Mouse (Mus musculus): ENCODE results near the gene En2.

The En2 gene

DNA sequence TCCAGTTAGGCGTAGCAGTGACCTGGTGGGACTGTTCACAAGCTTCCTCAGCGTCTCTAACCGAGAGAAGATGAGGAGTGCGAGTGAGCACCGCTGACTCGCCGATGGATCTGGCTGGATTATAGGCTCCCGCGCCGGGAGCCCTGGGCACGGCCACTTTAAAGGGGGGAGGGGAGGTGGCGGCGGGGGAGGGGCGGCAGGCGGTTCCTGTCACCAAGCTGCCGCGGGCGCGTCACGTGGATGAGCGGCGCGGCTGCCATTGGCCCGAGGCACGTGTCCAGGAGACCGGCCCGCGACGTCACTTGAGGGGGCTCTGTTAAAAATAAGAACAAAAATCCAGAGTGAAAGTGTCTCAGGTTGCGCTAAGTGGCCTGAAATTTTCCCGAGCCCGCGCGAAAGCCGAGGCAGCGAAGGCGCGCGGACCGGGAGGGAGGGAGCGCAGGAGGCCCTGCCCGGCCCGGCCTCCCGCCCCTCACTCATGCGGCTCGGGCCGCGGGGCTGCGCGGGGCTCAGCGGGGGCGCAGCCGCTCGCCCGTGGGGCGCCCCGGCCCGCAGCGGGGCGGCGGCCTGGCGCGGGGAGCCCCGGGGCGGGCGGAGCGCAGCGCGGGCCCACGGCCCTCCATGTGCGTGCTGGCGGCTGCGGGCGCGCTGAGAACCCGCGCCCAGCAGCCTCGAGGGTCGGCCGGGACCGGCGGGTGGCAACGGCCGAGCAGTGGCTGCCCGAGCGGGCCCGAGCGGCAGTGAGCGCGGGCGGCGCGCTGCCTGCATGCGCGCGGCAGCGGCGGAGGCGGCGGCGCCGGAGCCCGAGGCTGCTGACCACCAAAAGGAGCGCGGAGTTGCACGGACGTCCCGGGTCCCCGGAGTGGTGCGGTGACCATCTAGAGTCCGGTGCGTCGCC is at the start of gene En2:
Gene En2, plus strand, starts transcription at position 337 of the 898 bp plus-strand sequence.
- no peak for DNase-seq (ENCODE audit: low spot score in 2 of 2)

DNA sequence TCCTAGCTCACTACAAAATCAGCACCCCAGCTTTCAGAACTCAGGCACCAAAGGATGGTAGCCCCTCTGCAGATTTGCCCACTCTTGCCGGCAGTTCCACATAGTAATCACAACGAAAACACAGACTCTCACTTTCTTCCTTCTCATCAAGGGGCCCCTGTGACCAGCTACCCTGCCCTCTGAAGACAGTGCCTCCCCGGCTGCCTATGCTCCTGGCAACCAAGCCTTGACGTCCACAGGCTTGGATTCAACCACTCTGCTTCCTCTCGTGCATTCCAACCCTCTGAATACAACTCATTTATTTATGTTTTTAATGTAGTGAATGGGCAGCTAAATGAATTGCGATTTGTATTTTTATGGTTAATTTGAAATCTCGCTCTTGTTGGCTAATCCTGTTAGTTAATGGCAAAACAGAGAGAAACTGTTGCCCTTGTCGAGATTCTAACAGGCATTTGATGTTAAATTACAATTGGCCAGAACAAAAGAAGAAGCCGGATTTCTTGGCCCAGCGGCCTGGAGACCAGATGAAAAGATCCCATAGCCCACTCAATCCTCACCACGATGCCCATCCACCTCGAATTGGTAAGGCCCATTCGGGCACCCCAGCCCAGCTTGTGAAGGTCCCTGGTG is 48.1 kb upstream of the En2 start:
- no peak for DNase-seq (ENCODE audit: low spot score in 2 of 2)

DNA sequence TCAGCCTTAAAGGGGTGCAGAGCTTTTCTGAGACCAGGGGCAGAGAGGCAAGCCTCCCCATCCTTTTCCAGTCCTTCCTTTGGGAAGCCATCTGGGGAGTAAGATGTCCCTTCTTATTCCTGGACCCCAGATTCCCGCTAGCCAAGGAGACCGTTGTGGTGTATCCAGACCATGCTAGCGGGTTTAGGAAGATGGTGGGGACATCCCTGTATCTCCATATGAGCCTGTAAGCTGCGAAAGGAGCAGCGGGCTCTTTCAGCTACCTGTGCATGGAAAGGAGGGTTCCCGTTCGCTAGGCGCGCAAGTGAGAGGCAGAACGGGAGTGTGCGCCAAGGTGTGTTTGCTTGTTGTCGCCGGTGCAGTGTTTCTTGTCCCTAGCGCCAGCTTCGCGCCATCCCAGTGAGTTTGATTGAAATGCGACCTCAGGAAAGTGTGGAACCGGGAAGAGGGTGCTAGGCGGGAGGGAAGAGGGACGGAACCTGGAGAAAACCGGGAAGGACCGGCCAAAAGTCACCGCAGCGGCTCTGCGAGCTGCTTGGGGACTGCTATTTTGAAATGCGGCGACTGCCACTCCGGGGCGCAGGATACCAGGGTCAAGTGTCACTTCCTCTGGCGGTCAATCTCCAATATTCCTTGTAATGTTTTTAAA is 47.5 kb upstream of the En2 start:
- no peak for DNase-seq (ENCODE audit: low spot score in 2 of 2)

DNA sequence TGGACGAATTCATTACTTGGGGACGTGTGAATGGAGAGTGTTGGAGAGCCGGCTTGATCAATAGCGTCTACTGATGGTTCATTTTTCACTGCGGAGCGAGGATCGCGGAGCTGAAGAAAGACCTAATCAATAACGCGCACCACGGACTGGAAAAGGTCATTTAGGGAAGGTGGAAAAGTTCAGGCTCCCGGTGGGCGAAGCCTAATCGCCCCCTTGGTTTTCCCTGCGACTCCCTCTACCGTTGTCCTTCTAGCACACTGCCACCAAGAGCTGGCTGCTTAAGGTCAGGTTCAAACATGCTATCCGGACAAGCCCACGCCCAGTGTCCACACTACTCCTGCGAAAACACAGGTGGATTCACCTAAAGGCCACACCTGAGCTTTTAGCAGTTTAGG is 47.0 kb upstream of the En2 start:
- no peak for DNase-seq (ENCODE audit: low spot score in 2 of 2)

DNA sequence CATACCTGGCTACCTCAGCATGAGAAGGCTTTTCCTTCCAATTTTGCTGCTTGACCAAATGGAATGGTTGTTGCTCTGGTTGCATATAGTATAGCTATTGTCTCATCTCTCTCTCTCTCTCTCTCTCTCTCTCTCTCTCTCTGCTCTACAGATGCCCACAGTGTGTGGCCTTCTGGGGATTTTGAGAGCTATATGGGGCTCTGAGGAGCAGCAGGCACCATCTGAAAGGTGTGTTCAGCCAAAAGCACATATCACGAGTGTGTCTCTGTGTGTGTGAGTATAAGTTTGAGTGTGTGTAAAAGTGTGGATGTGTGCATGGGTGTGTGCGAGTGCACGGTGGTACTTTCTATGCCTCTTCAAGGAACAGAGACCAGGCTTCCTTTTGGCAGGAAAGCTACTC is 45.9 kb upstream of the En2 start:
- no peak for DNase-seq (ENCODE audit: low spot score in 2 of 2)

DNA sequence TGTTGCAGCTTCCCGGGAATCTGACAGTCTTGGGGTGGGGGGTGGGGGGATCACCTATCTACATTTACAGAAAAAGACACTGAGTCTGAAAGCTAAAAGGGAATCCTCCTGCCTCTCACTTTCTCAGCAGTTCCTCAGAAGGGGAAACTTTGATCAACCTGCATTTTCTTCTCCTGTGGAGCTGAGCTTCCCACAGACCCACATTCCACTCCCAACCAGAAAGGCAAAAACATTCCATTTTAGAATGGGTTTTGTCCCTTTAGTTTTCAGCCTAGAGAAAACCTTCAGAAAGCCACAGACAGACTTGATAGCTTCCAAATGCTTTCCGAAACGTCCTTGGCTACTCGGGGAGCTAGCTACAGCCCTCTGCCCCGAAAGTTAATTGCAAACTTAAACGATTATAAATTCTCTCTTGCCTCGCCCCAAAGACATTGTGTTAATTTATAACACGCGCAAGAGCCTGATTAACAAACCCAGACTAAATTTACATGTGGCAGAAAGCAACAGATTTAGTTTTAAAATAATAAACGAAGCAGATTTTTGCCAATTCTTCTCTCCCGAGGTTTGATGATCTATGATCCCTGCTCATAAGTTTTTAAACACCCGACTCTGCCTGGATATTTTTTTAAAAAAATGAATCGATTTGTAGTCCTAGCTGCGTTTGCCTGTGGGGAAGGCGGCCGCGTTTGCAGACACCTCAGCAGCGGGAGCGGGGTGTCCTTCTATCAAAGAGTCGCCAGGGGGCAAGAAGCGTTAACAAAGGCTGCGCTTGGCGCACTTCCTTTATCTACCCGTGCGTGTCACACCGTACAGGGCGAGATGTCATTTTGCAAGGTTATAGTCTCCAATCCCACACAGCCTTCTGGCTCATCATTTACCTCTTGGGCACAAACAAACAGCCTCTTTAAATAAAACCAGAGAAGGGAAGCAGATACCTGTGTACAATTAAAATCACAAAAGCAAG is 42.7 kb upstream of the En2 start:
- DNase-seq (ENCODE audit: low spot score in 2 of 2) = peak; percentile 36 to 68

DNA sequence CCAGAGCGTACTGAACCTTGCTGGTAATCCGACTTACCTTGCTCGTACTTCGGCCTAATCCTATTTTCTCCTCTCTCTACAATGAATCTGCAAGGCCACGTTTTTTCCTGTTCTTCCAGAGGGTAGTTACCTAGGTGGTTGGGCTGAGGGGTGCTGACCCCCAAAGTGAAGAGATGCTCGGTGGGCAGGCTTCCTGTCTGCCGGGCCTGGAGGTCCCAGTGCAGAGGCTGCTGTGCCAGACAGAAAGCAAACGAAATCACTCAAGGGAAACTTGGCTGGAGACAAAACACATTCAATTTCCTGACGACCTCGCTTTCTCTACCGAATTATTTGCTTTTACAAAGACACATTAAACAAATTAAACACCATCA is 42.1 kb upstream of the En2 start:
- no peak for DNase-seq (ENCODE audit: low spot score in 2 of 2)

DNA sequence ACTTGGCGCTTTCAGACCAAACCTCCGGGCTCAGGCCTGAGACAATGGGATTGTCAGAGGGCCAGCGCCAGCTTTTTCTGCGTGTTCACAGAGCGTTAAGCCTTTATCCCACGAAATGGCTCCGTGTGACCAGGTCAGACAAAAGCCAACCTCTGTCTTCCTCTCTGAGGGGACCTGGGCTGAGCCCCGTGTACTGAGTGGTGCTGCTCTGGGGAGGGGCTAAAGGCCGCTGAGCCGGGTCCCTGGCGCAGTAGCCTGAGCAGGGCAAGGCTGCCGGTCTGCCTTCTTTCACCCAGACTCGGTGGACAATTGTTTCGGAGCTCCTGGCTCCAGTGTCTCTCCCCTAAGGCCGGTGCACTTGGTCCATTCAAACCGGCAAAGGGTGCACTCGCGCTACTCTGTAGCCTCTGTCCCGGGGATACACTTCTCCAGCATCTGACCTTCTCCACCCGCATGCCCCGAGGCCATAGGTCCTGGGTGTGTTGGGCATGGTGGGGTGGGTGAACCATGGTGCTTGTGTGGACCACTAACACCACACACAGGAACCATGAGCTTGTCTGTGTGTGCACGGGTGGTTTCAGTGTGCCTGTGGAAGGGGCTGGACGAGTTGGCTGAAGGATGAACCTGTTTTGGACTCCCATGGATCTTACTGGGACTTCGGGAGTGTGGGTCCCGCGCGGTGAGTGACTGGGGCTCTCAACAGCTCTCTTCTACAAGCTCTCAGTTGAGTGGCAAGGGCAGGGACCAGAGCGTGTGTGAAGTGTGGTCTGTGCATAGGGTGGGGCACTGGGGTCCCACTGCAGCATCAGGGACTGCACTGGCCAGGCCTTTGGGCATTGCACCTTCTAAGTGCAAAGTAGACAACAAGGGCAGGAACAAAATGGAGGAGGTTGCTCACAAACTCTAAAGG is 40.9 kb upstream of the En2 start:
- no peak for DNase-seq (ENCODE audit: low spot score in 2 of 2)

DNA sequence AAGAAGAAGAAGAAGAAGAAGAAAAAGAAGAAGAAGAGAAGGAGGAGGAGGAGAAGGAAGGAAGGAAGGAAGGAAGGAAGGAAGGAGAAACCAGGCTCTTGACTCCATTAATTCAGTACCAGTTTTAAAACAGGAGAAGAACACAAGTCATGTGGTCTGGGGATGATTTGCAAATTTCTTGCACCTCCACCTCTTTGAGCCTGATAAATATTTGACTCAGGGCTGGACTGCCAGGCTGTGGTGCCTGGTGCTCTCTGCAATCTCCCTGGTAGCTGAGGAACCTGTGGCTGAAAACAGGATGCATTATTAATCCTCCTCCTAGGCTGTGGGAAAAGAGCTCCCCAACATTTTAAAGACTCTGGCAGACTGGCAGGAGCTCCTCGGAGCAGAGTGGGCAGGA is 36.6 kb upstream of the En2 start:
- DNase-seq (ENCODE audit: low spot score in 2 of 2) = no peak

DNA sequence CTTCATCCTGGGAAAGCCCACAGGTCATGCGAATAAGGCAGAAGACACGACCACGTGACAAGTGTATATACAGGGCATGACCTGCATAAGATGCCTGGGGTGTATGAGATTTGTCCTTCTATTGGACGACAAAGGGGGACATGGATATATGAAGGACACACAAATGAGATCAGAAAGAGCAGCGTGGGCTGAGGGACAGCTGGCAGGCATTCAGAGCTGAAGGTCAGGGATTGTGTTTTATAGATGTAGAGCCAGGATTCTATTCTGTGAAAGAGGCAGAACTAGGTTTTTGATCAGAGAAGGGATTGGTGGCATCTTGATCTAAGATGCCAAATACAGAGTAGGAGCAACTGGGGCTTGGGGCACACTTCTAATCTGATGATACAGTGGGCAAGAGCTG is 33.3 kb upstream of the En2 start:
- DNase-seq (ENCODE audit: low spot score in 2 of 2) = no peak

DNA sequence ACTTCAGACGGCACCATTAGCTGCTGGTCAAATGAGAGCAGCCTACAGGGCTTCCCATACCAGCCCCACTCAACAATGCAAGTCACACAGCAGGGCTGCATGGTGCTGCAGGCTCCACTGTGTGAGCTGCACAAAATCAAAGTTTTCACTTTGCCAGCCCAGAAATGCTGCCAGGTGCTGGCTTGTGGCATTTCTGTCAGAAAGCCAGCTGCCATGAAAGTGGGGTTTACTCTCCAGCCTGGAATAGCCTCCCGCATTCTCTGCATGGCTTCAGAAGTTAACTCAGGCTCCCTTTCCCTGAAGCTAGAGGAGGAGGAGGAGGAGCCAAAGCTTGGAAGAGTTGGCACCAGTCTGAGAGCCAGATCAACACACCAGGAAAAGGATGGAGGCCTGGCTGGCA is 29.1 kb upstream of the En2 start:
- no peak for DNase-seq (ENCODE audit: low spot score in 2 of 2)

DNA sequence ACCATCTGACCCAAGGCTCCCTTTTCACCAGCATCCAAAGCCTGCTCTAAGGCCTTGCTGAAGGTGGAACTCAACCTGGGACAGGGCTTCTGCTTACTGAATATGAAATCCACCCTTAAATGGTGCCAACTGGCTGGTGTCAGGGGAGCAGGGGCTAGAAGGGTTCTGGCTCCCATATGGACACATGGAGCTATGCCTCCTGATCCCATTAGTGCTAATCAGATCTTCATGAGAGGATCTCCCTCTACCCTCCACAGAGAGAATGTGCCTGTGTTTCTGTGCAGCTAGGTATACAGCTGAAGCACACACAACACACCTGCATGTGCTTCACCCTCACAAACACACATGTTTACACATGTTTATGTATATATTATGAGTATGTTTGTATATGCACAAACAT is 20.9 kb upstream of the En2 start:
- DNase-seq (ENCODE audit: low spot score in 2 of 2) = no peak

DNA sequence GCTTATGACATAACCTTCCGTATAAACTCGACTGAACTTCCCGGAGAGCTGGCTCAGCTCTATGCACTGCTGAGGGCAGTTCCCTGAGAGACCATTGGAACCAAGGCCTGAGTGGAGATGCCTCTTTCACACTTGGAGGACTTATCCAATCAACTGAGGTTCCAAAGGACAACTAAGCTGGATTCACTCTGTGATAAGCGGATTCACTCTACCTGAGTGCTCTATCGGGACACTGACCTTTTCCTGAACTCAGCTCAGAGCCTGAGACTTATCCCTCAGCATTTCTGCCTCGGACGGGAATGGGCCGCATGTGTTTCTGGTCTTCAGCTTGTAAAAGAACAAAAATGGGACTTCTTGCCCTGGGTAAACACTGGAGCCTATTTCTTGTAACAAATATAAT is 19.5 kb upstream of the En2 start:
- no peak for DNase-seq (ENCODE audit: low spot score in 2 of 2)

DNA sequence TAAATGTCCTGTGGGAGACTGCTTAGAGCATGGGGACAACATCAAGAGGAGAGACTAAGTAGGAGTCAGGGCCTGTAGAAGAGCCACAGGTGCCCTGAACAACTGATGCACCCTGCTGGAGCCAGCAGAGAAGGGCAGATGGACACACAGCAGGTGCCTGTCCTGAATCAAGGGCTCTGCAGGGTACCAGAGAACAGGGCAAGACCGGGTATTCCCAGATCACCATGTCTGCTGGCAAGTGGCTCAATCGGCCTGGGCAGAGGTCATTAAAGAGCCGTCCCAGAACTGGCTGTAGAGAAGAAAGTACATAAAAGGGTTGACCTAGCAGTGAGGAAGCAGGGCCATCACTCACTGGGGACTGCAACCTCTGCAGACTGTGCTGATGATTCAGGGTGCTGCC is 17.0 kb upstream of the En2 start:
- no peak for DNase-seq (ENCODE audit: low spot score in 2 of 2)

DNA sequence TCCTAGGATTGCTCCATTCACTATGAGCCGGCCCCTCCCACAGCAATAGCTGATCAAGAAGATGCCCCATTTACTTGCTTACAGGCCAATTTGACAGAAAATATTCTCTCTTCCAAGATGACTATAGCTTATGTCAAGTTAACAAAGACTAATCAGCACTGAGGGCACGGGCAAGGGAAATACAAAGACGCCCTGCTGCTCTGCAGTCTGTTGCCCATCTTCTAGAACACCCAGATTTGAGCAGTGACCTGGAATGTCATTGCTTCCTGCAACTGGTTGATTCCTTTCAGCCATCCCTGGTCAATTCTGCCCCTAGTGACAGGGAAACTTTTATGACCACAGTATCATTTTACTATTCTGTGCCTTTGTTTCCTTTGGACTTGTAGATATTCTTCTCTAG is 16.1 kb upstream of the En2 start:
- DNase-seq (ENCODE audit: low spot score in 2 of 2) = no peak

DNA sequence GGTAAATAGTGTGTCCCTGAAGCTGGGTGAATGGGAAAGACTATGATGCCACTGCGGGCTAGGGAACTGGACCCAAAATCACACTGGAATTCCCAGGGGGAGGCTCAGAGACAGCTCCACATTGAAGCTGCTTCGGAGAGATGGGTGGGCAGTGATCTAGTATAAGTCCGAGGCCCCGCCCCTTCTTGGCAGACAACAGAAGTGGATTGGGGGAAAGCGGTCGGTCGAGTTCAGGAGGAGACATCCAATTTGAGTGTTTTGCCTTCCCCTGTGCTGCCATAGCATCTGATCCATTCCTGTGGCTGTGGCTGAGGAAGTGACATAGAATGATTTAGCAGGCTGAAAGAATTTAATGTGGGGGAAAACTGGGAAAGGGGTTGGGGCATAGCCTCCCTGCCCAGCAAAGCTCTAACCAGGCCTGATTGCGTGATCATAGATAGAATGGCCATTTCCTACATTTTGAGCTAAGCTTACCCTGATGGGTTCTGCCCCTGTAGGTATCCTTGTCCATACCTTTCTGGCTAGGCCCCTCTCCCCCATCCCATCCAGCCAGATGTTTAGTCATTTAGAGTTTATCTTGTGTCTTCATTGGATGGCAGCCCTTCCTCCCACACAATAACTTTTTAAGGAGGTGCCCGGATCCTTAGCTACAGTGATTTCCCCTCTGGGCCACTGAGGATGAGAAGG is 8.3 kb upstream of the En2 start:
- no peak for DNase-seq (ENCODE audit: low spot score in 2 of 2)

DNA sequence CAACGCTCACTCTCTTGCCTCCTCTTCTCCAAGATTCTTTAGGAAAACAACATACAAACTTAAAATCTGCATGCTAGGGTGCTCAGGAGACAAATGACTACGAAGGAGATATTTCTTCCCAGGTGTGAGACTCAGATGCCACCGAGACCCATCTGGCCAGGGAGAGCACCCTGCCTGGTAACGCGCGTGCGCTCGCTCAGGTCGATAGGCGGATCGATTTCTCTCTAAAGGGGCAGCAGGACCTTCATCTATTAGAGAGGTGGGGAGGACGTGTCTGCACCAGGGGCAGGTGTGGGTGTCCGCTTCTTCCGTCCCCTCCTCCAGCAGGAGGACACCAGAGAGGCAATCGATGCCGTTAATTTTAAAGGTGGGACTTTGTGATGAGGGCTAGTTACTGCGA is 7.7 kb upstream of the En2 start:
- DNase-seq (ENCODE audit: low spot score in 2 of 2) = no peak

DNA sequence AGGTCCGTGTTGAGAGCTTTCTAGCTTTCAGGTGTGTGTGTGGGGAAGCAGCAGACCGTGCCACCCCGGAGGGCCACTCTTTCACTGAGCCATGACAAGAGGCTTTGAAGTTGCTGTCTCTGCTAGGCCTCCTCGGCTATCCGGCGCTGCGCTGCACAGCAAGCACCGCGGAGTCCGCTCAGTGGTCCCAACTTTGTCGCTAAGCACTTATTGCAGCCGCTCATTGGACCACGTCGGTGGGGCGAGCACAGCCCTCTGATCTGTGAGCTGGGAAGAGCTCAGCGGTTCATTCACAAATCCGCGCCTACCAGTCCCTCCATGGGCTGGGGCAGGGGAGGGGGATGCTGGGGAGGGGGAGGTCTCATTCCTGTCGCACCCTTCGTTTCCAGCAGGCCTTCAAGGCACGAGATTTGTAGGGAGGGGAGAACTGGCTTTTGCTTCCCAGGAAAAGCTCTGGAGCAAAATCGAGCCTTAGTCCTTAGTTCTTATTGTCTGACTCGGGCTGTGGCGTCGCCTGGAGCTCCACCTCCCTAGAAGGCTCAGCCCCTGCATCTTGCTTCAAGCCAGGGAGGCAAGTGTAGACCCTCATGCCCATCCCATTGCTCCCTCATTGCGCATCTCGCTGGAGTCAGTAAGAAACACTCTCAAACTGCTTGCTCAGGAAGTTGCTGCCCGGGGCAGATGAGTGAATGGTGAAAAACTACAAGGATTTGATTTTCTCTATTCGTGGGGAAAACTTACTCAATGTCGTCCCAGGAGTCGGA is 7.0 kb upstream of the En2 start:
- no peak for DNase-seq (ENCODE audit: low spot score in 2 of 2)

DNA sequence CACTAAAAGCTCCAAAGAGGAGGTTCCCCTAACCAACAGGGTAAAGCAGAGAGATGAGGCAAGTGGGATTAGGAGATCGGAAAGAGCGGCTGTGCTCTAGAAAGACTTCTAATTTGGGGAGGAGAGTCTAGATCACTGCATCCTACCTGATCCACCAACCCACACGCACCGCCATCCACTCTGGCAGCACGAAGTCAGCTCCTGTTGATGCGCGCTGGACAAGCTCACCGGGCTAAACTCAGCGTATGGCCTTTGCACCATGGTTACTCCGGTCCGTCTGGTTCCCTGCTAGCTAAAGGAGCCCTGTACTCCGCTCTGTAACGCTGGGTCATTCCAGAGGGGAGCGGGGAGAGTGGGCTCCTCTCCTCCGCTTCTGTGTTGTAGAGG is 6.4 kb upstream of the En2 start:
- no peak for DNase-seq (ENCODE audit: low spot score in 2 of 2)
